Mouse (Mus musculus) forebrain, embryonic 15.5 days (tissue): ENCODE data around the gene Tprg. TPM values are rescaled to one million over a fixed set of nuclear protein-coding genes. Genes with fewer than 3 reads are reported as not detected.

Experiments used
- ATAC-seq: fragments of 200-750 bp; cut with Nextera tagmentation; replicated peaks from 2 replicates; pipeline ENCODE4 v1.8.0; 2017; ENCODE audit warnings: mild to moderate bottlenecking, moderate TSS enrichment, moderate library complexity
- H3K27ac ChIP-seq: fragments of 300-500 bp; sonication (generic); replicated peaks from 2 replicates; pipeline ENCODE4 v1.5.1; 2015; ENCODE audit warnings: mild to moderate bottlenecking, inconsistent platforms
- H3K27me3 ChIP-seq: fragments of 300-500 bp; sonication (generic); 2 replicates; pipeline ENCODE4 v1.6.1; 2015; ENCODE audit warnings: inconsistent platforms
- H3K36me3 ChIP-seq: fragments of 300-500 bp; sonication (generic); 2 replicates; pipeline ENCODE4 v1.6.1; 2015; ENCODE audit warnings: mild to moderate bottlenecking, inconsistent platforms
- H3K4me1 ChIP-seq: fragments of 300-500 bp; sonication (generic); 2 replicates; pipeline ENCODE4 v1.6.1; 2015; ENCODE audit warnings: inconsistent platforms
- H3K4me2 ChIP-seq: fragments of 300-500 bp; sonication (generic); replicated peaks from 2 replicates; pipeline ENCODE4 v1.6.1; 2015; ENCODE audit warnings: mild to moderate bottlenecking, inconsistent platforms
- H3K4me3 ChIP-seq: fragments of 300-500 bp; sonication (generic); 2 replicates; pipeline ENCODE4 v1.5.1; 2015; ENCODE audit warnings: mild to moderate bottlenecking, inconsistent platforms
- H3K9ac ChIP-seq: fragments of 300-500 bp; sonication (generic); replicated peaks from 2 replicates; pipeline ENCODE4 v1.6.1; 2015; ENCODE audit warnings: mild to moderate bottlenecking, inconsistent platforms
- H3K9me3 ChIP-seq: fragments of 300-500 bp; sonication (generic); 2 replicates; pipeline ENCODE4 v1.6.1; 2016; ENCODE audit warnings: inconsistent platforms
- WGBS: fragments of 180-500 bp; shearing (Covaris S2); methylation state at CpG from one replicate; pipeline ENCODE4 v1.1.7; 2015; ENCODE audit warnings: mixed read lengths; 5-methylcytosine and 5-hydroxymethylcytosine counted together
- polyA plus RNA-seq: library from polyadenylated mRNA; unstranded; fragments of >200 nt; fragmentation: Nextera tagmentation; extraction: Ambion mirVana; gene quantifications from 2 replicates; pipeline ENCODE4 v1.2.1, GENCODE M21; 2015

The Tprg gene
- polyA plus RNA-seq, 1 experiment from 2014 or later = not detected

DNA sequence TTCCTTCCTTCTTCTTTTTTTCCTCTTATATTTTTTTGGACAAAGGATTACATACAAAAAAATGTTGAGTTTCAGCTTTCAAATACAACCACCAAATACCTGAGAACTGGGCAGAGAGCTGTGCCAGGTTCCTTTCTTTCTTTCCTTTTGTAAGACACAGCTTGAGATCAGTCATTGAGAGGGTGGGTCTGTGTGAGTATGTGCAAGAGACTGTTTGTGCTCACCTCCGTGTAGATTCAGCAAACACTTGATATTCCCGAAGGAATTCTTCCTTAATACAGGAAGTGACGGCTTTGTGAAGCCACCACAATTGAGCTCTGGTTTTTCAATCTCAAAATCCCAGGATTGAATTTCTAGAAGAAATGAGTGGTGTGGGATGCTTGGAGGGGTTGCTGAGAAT lies 124.7 kb downstream of the Tprg start:
- no peaks in the 10 kb centered on the region for H3K27me3 ChIP-seq
- ATAC-seq = no peak
- no peak overlapping the region for H3K9ac ChIP-seq
- H3K4me1 ChIP-seq = peaks cover 12% of the 10 kb centered on the region
- no peaks in the 10 kb centered on the region for H3K9me3 ChIP-seq
- no peak overlapping the region for H3K4me2 ChIP-seq
- 67% methylated on average over 3 of the region's 3 CpGs for WGBS
- H3K4me3 ChIP-seq = no peak overlapping the region
- no peak overlapping the region for H3K27ac ChIP-seq
- H3K36me3 ChIP-seq = no peaks in the 10 kb centered on the region

DNA sequence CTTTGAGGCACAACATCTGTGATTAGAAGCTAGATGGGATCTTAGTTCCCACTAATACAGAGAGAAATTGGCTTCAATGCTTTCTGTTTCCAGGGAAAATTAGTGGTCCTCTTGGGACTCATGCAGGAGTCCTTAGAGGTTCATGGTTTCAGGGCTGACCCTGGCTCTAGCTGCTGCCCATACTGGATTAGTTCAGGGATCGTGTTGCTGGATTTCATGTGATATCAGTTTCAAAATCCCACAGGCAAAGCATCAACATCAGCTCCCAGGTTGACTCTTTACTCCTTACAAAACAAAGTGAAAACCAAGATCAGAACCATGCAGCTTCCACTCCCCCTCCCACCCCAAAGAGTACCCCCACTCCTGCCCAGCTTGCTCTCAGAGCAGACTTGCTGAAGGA lies 127.3 kb downstream of the Tprg start:
- Histone ChIP-seq H3K9me3 (no peaks in the 10 kb centered on the region), H3K27me3 (no peaks in the 10 kb centered on the region), H3K36me3 (no peaks in the 10 kb centered on the region), H3K9ac (no peak overlapping the region), H3K27ac (no peak overlapping the region), H3K4me2 (no peak overlapping the region), H3K4me1 (no peaks in the 10 kb centered on the region), H3K4me3 (no peak overlapping the region)
- WGBS = 83% methylated on average over 1 of the region's 1 CpGs
- no peak for ATAC-seq

DNA sequence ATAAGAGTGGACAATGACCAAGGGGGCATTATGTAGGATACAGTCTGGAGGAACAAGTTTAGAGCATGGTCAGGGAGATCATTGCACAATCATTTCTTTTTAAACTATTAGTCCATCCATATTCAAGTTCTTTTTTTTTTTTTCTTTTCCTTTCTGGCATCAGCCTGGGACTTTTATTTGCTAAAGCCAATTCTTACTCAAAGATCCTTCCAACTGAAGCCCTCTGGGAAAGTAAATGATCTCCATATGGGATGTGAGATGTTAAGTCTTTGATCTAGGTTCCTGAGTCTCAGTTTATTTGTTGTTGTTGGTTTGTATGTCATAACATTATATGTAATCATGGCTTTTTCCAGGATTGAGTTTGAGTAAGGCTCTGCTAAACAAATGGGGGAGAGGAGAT lies 128.6 kb downstream of the Tprg start:
- H3K9me3 ChIP-seq = no peaks in the 10 kb centered on the region
- no peaks in the 10 kb centered on the region for H3K4me1 ChIP-seq
- H3K27me3 ChIP-seq = no peaks in the 10 kb centered on the region
- H3K4me3 ChIP-seq = no peak overlapping the region
- no peak for ATAC-seq
- H3K27ac ChIP-seq = no peak overlapping the region
- no peak overlapping the region for H3K4me2 ChIP-seq
- no peaks in the 10 kb centered on the region for H3K36me3 ChIP-seq
- H3K9ac ChIP-seq = no peak overlapping the region

DNA sequence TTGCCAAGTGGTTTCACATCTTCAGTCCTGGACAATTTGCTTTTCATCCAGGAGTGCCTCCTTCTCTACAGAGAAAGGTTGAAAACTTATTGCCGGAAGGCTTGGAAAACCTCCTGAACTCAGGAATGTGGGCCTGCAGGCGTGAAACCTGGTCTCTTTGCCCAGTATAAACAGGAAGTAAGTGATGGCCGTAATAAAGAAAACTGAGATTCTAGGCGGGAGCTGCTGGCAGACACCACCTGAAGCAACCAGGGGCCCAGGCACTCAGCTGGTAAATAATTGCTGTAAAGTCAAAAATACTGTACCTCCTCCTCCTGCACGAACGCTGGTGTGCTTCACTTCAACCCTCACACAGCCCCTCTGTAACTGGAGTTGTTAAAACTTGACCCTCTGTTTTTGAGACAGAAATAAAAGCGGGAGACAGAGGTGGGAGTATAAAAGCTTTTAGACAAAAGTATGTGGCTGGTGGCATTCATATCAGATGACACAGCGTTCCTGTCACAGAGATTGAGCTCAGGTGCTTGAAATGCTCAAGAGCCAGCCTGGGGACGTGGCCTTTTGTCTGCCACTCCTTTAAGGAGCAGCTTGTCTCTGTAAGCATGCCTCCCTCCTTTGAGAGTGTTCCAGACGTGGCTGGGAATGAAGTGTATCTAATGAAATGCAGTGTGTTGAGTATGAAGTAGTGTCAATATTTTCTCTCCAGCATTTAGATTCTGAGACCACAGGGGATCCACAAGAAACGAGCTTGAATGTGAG lies 131.4 kb downstream of the Tprg start:
- no peaks in the 10 kb centered on the region for H3K36me3 ChIP-seq
- H3K27ac ChIP-seq = no peak overlapping the region
- 37% methylated on average over 11 of the region's 11 CpGs for WGBS
- no peaks in the 10 kb centered on the region for H3K27me3 ChIP-seq
- H3K4me2 ChIP-seq = no peak overlapping the region
- H3K4me1 ChIP-seq = no peaks in the 10 kb centered on the region
- no peaks in the 10 kb centered on the region for H3K9me3 ChIP-seq
- ATAC-seq = no peak
- H3K9ac ChIP-seq = no peak overlapping the region
- H3K4me3 ChIP-seq = no peak overlapping the region

DNA sequence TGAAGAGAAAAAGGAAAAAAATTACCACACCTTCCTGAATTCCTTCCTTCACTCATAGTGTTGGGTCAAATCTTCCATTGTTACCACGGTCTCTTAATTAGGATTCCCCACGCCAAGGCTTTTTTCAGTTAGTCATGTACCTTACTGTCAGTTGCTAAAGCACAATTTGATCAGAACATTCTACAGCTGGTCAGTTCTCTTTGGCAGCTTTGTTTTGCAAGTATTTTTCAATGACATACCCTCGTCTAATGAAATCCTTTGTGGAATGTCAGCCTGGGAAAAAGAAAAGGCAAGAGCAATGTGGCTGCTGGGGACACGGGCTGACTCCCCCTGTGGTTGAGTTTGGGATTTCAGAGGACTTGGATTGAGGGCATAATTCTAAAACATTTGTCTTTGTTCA lies 136.4 kb downstream of the Tprg start:
- H3K36me3 ChIP-seq = no peaks in the 10 kb centered on the region
- no peak overlapping the region for H3K9ac ChIP-seq
- H3K4me2 ChIP-seq = no peak overlapping the region
- H3K4me3 ChIP-seq = no peak overlapping the region
- peaks cover 9% of the 10 kb centered on the region for H3K4me1 ChIP-seq
- no peaks in the 10 kb centered on the region for H3K27me3 ChIP-seq
- H3K27ac ChIP-seq = no peak overlapping the region
- ATAC-seq = no peak
- WGBS = 43% methylated on average over 4 of the region's 4 CpGs
- no peaks in the 10 kb centered on the region for H3K9me3 ChIP-seq

DNA sequence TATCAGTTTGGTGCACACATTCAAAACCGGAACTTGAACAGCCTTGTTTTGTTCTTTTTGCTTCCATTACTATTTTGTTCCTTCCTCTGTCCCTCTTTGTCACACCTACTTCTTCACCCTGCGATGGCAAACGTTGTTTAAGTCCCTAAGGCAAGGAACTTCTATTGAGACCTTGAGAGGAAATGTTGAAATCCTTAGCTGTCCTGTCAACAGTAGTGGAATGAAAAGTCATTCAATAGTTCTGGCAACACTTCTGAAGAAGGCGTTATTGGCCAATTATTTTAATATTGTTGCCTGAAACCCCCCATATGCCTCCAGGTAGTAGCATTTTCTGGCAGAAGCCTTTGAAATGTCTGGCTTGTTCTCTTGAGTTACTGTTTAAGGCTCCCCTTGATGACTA lies 137.4 kb downstream of the Tprg start:
- Histone ChIP-seq H3K4me3 (no peak overlapping the region), H3K9me3 (no peaks in the 10 kb centered on the region)
- 81% methylated on average over 4 of the region's 4 CpGs for WGBS

DNA sequence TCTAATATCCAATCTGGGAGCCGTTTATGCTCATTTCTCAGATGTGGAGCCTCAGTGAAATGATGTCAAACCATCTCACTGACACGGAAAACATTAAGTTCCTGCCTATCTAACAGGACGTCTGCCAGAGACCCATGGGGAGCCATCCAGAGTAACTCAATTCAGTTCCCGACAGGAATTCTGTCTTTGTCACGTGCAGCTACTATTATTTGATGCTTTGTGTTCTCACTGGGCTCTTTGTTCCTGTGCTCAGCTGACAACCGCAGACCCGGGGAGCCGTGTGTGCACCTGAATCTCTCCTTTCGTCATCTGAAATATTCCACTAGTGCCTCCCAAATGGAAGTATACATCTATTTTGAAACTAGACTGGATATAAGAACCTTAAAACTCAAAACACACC lies 138.3 kb downstream of the Tprg start:
- no peaks in the 10 kb centered on the region for H3K27me3 ChIP-seq
- no peak for ATAC-seq
- peaks cover 9% of the 10 kb centered on the region for H3K4me1 ChIP-seq
- no peak overlapping the region for H3K9ac ChIP-seq
- 15% methylated on average over 9 of the region's 9 CpGs for WGBS
- H3K4me2 ChIP-seq = no peak overlapping the region
- H3K9me3 ChIP-seq = no peaks in the 10 kb centered on the region
- H3K36me3 ChIP-seq = no peaks in the 10 kb centered on the region
- H3K4me3 ChIP-seq = no peak overlapping the region
- no peak overlapping the region for H3K27ac ChIP-seq

More for the DNA sequence above, 137.4 kb downstream of the Tprg start:
- no peak overlapping the region for H3K9ac ChIP-seq
- H3K36me3 ChIP-seq = no peaks in the 10 kb centered on the region
- no peaks in the 10 kb centered on the region for H3K27me3 ChIP-seq
- no peak overlapping the region for H3K27ac ChIP-seq
- peaks cover 9% of the 10 kb centered on the region for H3K4me1 ChIP-seq
- no peak overlapping the region for H3K4me2 ChIP-seq
- ATAC-seq = no peak

DNA sequence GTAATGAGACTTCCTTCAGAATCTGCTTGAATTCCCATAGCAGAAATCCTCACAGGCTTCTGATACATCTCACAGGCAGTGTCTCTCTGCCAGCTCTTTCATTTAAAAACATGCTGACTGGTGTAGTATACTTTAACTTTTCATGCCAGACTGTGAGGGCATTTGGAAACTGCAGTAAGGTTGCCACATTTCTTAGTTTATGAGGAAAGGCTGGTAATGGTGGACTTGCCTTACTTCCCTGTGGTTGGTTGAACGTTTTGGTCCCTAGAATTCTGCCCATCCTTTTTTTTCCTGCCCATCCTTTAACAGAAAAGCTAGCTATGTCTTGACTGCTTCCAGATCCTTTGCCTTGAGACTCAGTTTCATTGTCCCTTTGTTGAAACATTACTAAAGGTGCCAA lies 138.8 kb downstream of the Tprg start:
- H3K4me3 ChIP-seq = no peak overlapping the region
- peaks cover 9% of the 10 kb centered on the region for H3K4me1 ChIP-seq
- no peaks in the 10 kb centered on the region for H3K9me3 ChIP-seq
- H3K9ac ChIP-seq = no peak overlapping the region
- H3K27ac ChIP-seq = no peak overlapping the region
- H3K27me3 ChIP-seq = no peaks in the 10 kb centered on the region
- H3K4me2 ChIP-seq = no peak overlapping the region
- WGBS = 16% methylated on average over 1 of the region's 1 CpGs
- ATAC-seq = no peak
- no peaks in the 10 kb centered on the region for H3K36me3 ChIP-seq

DNA sequence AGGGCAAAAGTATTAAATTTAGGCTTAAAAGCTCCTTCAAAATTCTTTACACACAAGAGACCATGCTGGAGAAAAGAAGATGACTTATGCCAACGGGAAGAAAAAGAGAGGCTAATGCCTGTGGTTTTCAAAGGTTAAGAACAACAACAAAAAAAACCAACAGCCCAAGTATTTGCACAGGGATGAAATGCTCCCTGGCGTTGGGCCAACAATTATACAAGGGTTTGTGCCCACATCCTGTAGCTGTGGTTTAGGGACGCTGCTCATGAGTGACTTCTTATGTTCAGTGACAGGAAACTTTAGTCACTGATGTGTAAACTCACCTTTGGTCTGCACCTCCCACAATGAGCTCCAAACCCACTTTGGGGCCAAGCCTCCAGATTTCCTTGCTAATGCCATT lies 139.6 kb downstream of the Tprg start:
- Histone ChIP-seq H3K36me3 (no peaks in the 10 kb centered on the region), H3K9ac (no peak overlapping the region), H3K27me3 (no peaks in the 10 kb centered on the region), H3K4me3 (no peak overlapping the region), H3K4me2 (no peak overlapping the region), H3K9me3 (no peaks in the 10 kb centered on the region), H3K4me1 (peaks cover 9% of the 10 kb centered on the region), H3K27ac (no peak overlapping the region)
- WGBS = 37% methylated on average over 3 of the region's 3 CpGs
- no peak for ATAC-seq

DNA sequence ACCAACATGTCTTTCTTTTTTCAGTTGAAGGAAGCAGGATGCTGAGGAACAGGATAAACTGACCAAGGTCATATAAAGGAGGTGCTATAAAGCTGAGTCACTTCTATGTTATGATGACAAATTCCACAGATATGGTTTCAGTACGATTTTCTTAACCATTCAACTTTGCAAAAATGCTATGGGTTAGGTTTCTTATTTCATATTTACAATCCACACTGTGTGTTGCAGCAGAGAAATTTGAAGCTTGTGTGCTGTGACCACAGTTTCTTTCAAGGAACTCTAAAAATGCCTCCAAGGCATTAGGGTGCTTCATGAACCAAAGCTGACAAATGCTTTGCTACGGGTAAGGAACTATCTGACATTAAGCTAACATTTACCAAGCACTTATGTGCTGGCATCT lies 153.4 kb downstream of the Tprg start:
- Histone ChIP-seq H3K36me3 (no peaks in the 10 kb centered on the region), H3K27ac (no peak overlapping the region), H3K27me3 (no peaks in the 10 kb centered on the region), H3K9ac (no peak overlapping the region), H3K4me2 (no peak overlapping the region), H3K4me3 (no peak overlapping the region), H3K4me1 (no peaks in the 10 kb centered on the region), H3K9me3 (no peaks in the 10 kb centered on the region)
- 85% methylated on average over 2 of the region's 2 CpGs for WGBS
- no peak for ATAC-seq

DNA sequence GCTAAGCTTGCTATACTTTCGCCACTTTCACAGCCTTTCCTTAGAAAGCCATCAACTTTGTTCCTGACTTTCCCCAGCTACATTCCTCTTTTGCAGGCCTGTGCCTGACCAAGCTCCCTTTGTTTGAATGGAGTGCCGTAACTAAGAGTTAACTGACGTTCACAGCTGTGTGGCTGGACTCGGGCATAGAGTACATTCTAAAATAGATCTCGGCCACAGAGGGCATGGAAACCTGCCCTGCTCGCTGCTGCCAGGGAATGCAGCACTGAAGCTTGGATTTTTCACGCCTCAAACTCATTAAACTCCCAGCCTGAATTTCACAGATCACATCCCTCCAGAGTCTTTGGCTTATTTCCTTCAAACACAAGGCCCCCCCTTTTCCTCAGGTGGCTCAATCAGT lies 159.0 kb downstream of the Tprg start:
- no peaks in the 10 kb centered on the region for H3K36me3 ChIP-seq
- no peaks in the 10 kb centered on the region for H3K27me3 ChIP-seq
- no peaks in the 10 kb centered on the region for H3K9me3 ChIP-seq
- peaks cover 13% of the 10 kb centered on the region; the same call in 1 of the 2 replicates for H3K4me1 ChIP-seq
- no peak for ATAC-seq
- WGBS = 63% methylated on average over 7 of the region's 7 CpGs
- no peak overlapping the region for H3K27ac ChIP-seq
- H3K4me3 ChIP-seq = no peak overlapping the region
- H3K9ac ChIP-seq = no peak overlapping the region
- H3K4me2 ChIP-seq = no peak overlapping the region

DNA sequence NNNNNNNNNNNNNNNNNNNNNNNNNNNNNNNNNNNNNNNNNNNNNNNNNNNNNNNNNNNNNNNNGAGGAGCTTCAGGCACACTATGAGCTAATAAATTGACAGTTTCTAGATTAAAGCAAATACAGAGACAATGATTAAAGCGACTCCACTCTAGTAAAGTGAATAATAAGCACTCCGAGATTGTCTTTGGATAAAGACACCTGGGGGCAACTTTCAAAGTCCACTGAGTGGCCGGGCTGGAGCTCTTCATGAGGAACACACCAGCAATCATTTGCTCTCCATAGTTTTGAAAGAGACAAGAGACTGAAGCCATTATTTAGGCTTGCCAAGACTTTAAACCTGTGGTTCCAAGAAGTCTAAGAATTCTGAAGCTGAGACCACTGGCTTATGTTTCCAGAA lies 164.9 kb downstream of the Tprg start:
- H3K27ac ChIP-seq = no peak overlapping the region
- H3K4me2 ChIP-seq = no peak overlapping the region
- no peaks in the 10 kb centered on the region for H3K27me3 ChIP-seq
- H3K36me3 ChIP-seq = no peaks in the 10 kb centered on the region
- H3K9me3 ChIP-seq = no peaks in the 10 kb centered on the region
- no peak for ATAC-seq
- H3K9ac ChIP-seq = no peak overlapping the region
- no peak overlapping the region for H3K4me3 ChIP-seq
- peaks cover 13% of the 10 kb centered on the region; the same call in 1 of the 2 replicates for H3K4me1 ChIP-seq
- WGBS = 79% methylated on average over 3 of the region's 3 CpGs

DNA sequence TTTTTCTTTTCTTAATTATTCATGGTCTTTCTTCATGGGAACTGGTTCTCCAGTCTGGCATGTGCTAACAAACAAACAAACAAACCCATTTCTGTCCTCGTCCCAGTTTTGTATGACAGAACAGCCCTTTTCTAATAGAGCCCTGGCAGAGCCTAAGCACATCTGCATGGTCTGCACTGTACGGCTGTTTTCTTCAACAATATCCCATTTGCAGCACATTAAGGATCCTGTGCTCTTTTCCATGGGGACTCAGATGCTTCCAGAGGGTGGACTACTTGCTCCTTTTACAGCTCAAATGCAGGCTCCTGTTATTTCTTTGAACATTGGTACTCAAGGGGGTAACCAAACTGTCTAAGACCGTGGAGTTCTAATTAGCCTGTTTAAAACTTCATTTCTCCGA lies 178.1 kb downstream of the Tprg start:
- H3K9me3 ChIP-seq = no peaks in the 10 kb centered on the region
- WGBS = 70% methylated on average over 4 of the region's 4 CpGs
- H3K9ac ChIP-seq = no peak overlapping the region
- no peaks in the 10 kb centered on the region for H3K27me3 ChIP-seq
- no peak overlapping the region for H3K4me2 ChIP-seq
- no peak for ATAC-seq
- no peaks in the 10 kb centered on the region for H3K4me1 ChIP-seq
- H3K4me3 ChIP-seq = no peak overlapping the region
- no peak overlapping the region for H3K27ac ChIP-seq
- no peaks in the 10 kb centered on the region for H3K36me3 ChIP-seq
